Mouse (Mus musculus) urinary bladder, postnatal 4 days (tissue): Measurements from ENCODE around the gene Pld1.

Experiments used
- DNase-seq, 2 experiments: peaks; one replicate each; pipeline ENCODE4 v3.0.0; 2021 to 2022; ENCODE audit warnings: low spot score in 2 of 2

Gene Pld1

DNA sequence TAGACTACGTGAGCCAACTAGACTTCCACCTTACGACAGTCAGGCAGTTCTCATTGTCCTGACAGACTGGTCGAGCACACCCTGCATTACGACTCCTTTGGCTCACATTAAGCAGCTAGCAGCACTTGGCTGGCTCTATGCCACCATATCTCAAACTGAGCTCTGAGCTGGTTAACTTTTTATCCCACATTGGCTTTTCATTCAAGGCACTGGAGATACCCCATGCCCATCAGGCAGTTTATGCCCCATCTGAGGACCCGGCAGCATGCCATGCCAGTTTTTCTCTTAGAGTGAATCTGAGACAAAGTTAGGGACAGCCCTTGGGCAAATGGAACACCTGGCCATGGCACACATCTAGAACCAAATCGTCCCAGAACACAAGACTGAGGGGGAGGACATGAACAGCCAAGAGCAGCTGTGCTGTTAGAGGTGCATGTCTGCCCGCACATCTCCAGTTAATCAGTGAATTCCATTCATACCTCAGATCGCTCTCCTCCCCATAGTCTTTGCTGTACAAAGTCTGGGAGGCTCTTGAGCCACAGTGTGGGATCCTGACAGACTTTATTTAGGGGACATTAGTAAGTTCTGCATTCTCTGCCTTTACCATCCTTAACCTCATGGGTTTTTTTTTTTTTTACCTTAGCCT, 49.5 kb downstream of the Pld1 start:
- peak in 1 of 2 experiments; percentile 50 for DNase-seq

DNA sequence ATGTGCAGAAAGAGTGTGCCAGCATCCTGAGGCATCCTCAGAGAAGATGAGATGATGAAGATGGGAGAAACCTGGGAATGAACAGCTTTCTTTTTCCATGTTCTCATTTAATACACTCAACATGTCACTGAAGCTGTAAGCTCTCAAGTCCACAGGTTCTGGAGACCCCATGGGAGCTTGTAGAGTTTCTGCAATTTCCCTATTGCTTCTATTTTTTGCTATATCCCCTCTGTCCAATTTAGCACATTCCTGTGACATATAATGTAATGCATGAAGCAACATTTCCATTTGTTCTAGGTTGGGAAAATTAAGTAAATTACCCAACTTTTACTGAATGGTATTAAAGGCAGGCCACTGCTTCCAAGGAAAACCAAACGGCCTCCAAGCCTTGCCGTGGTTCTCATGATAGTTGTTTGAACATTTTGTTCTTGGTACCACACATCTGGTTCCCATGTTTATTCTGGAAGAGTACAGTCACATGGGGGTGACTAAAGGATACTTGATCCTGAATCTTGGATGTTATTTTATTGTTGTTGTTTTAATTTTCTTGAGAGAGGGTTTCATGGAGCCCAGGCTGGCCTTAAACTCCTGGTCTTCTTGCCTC, 52.7 kb downstream of the Pld1 start:
- no peak for DNase-seq

DNA sequence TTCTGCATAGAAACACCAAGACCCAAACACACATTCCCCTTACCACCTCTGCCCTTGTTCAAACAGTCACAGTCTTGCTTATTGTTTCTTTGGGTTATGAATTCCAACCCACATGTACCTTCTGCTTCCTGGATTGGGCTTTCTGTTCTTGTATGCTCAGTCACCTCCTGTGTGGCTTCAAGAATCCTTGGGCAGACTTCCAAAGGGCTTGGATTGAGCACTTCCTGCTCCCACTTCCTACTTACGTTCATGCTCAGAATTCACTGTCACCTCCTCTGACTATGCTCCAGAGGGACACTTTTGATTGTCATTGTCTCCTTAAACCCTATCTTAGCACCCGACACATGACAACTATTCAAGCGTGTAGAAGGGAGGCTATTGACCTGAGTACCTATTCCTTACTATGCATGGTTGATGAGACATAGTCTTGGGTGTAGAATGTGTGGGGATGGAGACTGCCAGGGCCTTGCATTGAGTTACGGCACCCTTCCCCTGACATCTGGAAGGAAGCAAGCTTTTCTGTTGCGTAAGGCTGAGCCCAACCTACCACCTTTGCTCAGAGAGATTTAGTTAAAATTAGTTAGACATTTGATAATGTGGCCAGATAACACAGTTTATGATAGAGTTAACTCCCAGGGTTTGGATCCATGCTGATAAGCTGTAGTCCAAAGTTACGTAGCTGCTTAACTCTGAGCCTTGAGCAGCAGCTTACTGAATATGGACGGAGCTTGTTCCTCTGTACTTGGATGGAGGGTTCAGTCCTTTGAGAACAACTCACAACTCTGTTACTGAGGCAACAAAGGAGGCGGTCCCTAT, 55.9 kb downstream of the Pld1 start:
- peak in 1 of 2 experiments; percentile 29 for DNase-seq

- DNase-seq, result peak in 1 of 2 experiments; percentile 33
Measured at GRCm38 (mm10) chr3:28004321-28004720, 65.8 kb downstream of the Pld1 start.

DNA sequence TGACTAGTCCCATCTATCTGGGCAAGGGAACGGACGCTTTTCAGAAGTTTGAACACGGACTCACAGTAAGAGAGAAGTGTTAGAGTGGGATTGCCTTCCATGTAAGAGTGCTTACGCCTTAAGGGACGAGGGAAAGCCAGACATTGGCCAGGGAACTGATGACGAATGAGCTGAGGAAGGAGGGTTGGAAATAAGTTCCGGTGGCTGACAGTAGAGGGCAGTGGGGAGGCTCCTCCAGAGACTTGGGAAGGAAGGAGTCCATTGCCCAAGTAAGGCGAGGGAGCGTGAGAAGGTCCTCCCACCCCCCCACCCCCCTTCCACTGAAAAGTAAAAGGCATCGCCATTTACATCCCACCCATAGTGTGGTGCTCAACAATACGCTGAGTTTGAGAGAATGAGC, 69.2 kb downstream of the Pld1 start:
- DNase-seq, result no peak

DNA sequence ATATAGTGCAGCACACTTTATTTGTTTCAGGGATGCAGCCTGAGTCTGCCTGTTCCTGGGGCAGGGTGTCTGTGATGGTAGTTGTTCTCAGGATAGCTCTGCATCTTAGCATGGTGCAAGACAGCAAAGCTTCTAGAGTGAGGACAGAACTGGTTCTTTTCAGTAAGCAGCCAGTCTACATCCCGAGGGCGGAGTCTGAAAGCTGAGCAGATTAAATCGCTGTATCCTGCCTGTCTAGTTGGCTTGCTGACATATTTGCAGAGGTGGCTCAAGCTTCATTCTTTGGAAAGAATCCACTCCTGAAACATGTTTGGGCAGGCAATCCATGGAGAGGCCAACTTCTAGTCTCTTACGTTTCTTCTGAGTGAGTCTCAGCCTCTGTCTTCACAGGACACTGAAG, 69.9 kb downstream of the Pld1 start:
- peak in 1 of 2 experiments; percentile 33 for DNase-seq

DNA sequence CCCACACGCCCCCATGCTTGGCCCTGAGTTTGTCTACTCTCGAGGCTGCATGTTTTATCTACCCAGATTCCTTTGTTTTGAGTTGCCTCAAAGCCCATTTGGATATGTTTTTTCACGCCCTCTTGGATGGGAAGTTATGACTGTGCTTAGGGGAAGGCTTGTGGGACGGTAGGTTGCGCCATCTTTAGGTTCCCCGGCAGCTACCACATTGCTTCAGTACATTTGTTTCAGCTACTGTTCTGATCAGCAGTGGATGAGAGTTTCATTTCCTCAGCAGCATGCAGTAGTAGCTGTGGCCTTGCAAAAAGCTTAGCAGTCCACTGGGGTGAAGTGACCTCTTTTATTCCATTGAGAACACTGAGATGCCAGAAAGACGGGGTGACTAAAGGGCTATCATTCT, 73.7 kb downstream of the Pld1 start:
- DNase-seq, result no peak

GRCm38 (mm10) chr3:28013441-28013840, 74.9 kb downstream of the Pld1 start:
- no peak for DNase-seq

GRCm38 (mm10) chr3:28017002-28017401, 78.5 kb downstream of the Pld1 start:
- DNase-seq, result no peak

DNA sequence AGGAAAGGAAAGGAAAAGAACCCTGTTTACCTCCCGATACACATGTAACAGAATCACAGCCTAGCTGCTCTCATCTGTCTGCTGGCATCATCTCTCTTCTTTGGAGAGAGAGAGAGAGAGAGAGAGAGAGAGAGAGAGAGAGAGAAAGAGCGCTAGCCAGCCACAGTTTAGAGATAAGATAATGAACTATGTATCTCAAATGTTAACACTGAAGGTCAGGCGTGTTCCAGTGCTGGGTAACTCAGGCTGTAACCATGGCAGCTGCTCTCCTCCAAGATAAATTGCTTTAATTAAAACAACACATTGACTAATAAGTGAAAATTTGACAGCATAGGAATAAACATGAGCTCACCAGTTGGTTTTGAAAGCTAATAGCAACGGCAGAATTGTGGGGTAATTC, 81.2 kb downstream of the Pld1 start:
- no peak for DNase-seq

- no peak for DNase-seq
Measured at GRCm38 (mm10) chr3:28020404-28020803, 81.9 kb downstream of the Pld1 start.

DNA sequence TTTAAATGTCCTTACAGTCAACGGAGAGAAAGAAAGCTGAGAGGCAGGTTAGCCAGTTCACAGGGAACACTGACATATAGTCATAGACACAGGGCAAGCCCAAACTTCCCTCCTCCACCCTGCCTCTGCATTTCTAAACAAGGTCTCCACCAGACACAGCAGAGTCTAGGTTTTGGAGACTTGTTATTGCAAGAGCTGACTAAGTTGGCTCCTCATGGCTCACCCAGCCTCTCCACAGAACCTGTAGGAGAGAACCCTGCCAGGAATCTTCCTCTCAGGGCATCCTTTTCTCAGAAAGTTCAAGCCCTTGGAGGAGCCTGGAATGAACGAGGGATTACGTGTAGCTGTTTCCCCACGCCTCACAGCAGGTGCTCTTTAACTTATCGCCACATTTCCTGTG, 83.7 kb downstream of the Pld1 start:
- DNase-seq, result no peak

DNA sequence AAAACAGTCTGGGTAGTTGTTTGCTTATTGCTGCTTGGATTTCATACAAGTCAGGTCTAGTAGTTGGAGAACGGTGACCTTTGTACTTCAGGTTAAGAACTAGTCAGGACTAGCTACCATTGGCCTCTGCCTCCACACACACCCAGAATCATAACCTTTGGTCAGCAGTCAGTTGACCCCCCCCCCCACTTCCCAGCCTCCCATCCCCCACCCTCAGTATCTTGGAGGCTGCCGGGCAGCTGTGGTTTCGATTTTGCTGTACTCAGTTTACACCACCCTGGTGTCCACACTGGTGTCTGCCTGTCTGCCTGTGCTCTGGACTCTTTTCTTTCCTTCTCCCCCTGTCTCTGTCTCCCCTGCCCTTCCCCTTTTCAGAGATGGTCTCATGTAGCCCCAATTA, 88.4 kb downstream of the Pld1 start:
- no peak for DNase-seq

DNA sequence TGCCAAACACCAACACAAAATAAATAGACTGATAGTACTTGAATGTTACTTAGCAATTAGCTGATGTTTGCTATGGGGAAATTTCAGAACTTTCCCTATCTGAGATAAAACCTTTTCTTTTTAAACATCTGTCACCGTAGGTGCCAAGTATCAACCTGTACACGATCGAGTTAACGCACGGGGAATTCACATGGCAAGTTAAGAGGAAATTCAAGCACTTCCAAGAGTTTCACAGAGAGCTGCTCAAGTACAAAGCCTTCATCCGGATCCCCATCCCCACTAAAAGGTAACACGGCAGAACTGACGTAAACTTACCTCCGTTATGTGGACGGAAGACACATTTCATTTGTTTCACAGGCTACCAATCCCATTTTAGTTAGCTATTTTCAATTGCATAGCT, 90.0 kb downstream of the Pld1 start:
- DNase-seq, result no peak

DNA sequence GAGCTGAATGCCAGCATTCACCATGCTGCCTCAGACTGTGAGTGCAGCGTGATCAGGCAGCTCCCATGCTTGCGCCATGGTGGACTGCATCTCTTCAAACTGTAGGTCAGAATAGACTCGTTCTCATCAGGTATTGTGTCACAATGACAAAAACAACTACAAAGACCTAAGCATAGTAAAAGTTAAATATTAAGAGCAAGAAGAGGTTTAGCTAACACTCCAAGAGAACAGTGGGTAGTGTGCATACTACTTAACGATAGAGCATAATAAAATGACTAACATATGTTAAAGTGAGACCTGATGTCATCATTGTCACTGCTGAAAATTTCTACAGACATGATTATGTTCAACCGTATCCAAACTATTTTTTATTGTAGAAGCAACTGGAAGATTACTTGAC, 92.4 kb downstream of the Pld1 start:
- DNase-seq, result no peak

DNA sequence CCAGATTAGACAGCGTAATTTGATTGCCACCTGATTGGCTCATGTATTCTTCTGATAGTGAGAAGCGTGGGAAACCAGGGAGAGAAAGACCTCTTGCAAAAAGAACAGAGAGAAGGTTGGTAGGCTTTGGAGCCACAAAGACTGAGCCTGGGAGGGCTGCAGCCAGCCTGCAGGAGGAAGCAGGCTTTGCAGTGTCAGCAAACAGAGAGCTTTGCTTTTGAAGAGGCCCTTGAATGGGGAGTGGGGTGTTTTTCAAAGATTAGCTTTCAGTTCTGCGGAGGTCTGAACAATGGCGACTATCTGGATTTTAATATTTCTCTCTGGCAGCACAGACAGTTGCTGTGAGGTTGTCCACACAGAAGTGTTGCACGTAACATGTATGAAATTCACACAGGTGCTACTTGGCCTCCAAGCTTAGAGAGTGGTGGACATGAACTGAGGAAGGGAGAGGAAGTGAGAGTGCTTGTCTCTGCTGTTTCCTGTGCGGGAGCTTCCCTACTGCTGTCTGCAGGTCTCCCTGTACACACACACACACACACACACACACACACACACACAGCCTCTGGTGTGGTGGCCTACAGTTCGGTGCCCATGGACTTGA, 93.2 kb downstream of the Pld1 start:
- DNase-seq, result no peak

GRCm38 (mm10) chr3:28033898-28034297, 95.4 kb downstream of the Pld1 start:
- no peak for DNase-seq

GRCm38 (mm10) chr3:28034707-28035333, 96.3 kb downstream of the Pld1 start:
- DNase-seq, result no peak

DNA sequence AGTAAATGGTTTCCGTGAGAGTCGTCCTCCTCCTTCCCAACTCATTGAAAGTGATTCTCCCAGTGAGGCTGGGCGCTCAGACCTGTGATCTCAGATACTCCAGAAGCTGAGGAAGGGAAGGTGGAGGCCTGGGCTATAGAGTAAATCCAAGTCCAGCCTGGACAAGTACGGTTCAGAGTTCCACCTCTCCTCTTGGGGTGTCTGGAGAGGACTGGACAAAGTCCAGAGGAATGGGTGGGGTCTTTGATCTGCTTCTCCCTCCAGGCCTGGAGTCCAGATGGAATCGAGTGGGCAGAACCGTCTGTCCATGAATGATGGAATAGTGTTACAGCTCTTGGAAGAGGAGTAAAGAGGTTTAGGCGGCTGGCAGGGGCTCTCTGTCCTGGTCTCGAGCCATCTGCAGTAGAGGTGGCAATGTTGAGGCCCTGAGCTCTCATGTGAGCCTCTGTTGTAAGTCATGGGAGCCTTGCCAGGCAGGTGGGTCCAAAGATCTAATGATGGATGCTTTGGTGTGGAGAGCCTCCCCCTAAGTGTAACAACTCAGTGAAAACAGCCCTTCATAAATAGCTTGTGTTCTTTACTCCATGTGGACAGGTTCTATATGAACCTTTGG, 98.9 kb downstream of the Pld1 start:
- DNase-seq, result no peak

DNA sequence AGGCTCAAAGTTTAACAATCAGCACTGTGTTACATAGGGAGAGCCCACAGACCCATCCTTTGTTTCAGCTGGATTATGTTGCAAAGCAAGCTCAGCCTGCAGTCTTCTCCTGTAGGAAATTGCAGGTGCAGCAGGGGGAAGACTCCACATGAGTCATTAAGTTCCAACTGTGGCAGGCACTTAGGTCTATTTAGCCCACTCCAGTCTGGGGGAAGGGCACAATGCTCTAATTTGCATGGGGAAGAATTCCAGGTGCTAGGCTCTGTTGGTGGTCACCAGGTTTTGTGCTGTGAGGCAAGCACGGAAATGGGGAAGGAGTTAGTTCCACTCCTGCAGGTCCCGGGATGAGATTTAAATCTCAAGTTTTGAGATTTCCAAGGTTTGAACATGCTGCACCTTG, 99.6 kb downstream of the Pld1 start:
- no peak for DNase-seq

- DNase-seq, result no peak
Measured at GRCm38 (mm10) chr3:28039760-28040159, 101.3 kb downstream of the Pld1 start.

DNA sequence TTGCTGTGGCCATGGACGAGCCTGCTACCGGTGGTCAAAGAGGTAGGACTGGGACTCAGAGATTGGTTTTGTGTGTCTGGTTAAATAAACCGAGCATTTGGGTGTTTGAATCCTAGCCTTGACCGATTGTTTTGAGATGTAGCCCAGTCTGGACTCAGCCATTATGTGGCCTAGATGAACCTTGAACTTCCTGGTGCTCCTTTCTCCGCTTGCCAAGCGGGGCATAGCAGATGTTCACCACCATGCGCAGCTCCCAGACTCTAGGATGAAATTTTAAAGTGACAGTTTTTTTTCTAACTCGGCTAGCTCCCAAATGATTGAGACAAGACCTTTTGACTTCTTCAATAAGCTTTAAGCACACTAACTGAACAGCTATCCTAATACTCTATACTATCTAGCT, 102.7 kb downstream of the Pld1 start:
- no peak for DNase-seq
